Mouse (Mus musculus) frontal cortex, adult 2 months (tissue): ENCODE results near the gene Vwce. TPM values are rescaled to one million over a fixed set of nuclear protein-coding genes. Genes with fewer than 3 reads are reported as not detected.

Source experiments
- DNase-seq, 2 experiments: peaks; one replicate each; pipeline ENCODE4 v3.0.0; 2022; ENCODE audit warnings: low spot score in 1 of 2; ENCODE audit errors: extremely low spot score in 1 of 2
- polyA plus RNA-seq: library from polyadenylated mRNA; depleted of rRNA; stranded (reverse); fragments of >200 nt; gene quantifications from 2 replicates; pipeline ENCODE4 v1.2.3, GENCODE M21; 2012

The Vwce gene
- polyA plus RNA-seq, 1 experiment: 1.4 TPM

GRCm38 (mm10) chr19:10689470-10690166 is 55.6 kb downstream of the Vwce start:
- no peak for DNase-seq

- no peak for DNase-seq
These were observed 56.3 kb downstream of the Vwce start for GRCm38 (mm10) chr19:10690336-10690735.

- DNase-seq: no peak
These were observed 57.1 kb downstream of the Vwce start for GRCm38 (mm10) chr19:10691121-10691520.

- no peak for DNase-seq
These were observed 57.6 kb downstream of the Vwce start for GRCm38 (mm10) chr19:10691660-10692059.

GRCm38 (mm10) chr19:10692361-10692760 is 58.3 kb downstream of the Vwce start:
- no peak for DNase-seq

GRCm38 (mm10) chr19:10693926-10694682 is 60.1 kb downstream of the Vwce start:
- no peak for DNase-seq

- no peak for DNase-seq
These were observed 61.8 kb downstream of the Vwce start for GRCm38 (mm10) chr19:10695801-10696200.

- DNase-seq: no peak
These were observed 64.3 kb downstream of the Vwce start for GRCm38 (mm10) chr19:10698131-10698991.

GRCm38 (mm10) chr19:10699851-10700250 is 65.8 kb downstream of the Vwce start:
- no peak for DNase-seq

- DNase-seq: no peak
These were observed 67.2 kb downstream of the Vwce start for GRCm38 (mm10) chr19:10701013-10701726.

GRCm38 (mm10) chr19:10702125-10702524 is 68.1 kb downstream of the Vwce start:
- DNase-seq: no peak

- DNase-seq: no peak
These were observed 69.5 kb downstream of the Vwce start for GRCm38 (mm10) chr19:10703470-10703869.

GRCm38 (mm10) chr19:10707087-10707875 is 73.3 kb downstream of the Vwce start:
- DNase-seq: no peak

- DNase-seq: no peak
These were observed 73.9 kb downstream of the Vwce start for GRCm38 (mm10) chr19:10707881-10708280.

- no peak for DNase-seq
These were observed 74.9 kb downstream of the Vwce start for GRCm38 (mm10) chr19:10708900-10709299.

GRCm38 (mm10) chr19:10709360-10710087 is 75.5 kb downstream of the Vwce start:
- DNase-seq: peak; percentile 95 to 99

- DNase-seq: peak; percentile 56 to 81
These were observed 76.1 kb downstream of the Vwce start for GRCm38 (mm10) chr19:10710088-10710511.

GRCm38 (mm10) chr19:10710751-10711150 is 76.7 kb downstream of the Vwce start:
- no peak for DNase-seq

GRCm38 (mm10) chr19:10712194-10712593 is 78.2 kb downstream of the Vwce start:
- no peak for DNase-seq
